Mouse (Mus musculus) stomach, embryonic 15.5 days (tissue): Measurements from ENCODE around the gene Edem1. TPM values are rescaled to one million over a fixed set of nuclear protein-coding genes. Genes with fewer than 3 reads are reported as not detected.

ENCODE experiments used
- polyA plus RNA-seq: library from polyadenylated mRNA; unstranded; fragments of >200 nt; fragmentation: Nextera tagmentation; extraction: Ambion mirVana; gene quantifications from 2 replicates; pipeline ENCODE4 v1.2.1, GENCODE M21; 2015

Gene Edem1
- polyA plus RNA-seq, 1 experiment from 2014 or later = 71.9 TPM

Other genes with a start within 250 kb of the Edem1 start
- gene Bhlhe40, start 168.0 kb upstream of the Edem1 start, polyA plus RNA-seq = 27.4 TPM in 2 replicates
- 70.8 and 82.2 TPM in 2 replicates for gene Arl8b, start 45.5 kb upstream of the Edem1 start, polyA plus RNA-seq